Mouse (Mus musculus) gastrocnemius, postnatal 4 days (tissue): Measurements from ENCODE around the gene Fam129a. TPM values are rescaled to one million over a fixed set of nuclear protein-coding genes. Genes with fewer than 3 reads are reported as not detected.

Experiments used
- total RNA-seq, 2 experiments: library from RNA; stranded (reverse); gene quantifications; 2 replicates each; pipeline ENCODE4 v1.2.3; 2021

Fam129a gene
- total RNA-seq, 2 experiments from 2014 or later, result 55.7 to 66.2 TPM

Other genes with a start within 250 kb of the Fam129a start
- gene Ivns1abp, start 226.7 kb upstream of the Fam129a start, total RNA-seq, result 100 to 1,000 TPM; 108 to 124 TPM
- gene Swt1, start 142.7 kb upstream of the Fam129a start, total RNA-seq, result 1 to 10 TPM; 7.7 to 9.8 TPM
- gene Trmt1l, start 142.6 kb upstream of the Fam129a start, total RNA-seq, result 10 to 100 TPM; 14.5 to 17.4 TPM
- 10 to 100 TPM; 31.8 to 37.4 TPM for gene Rnf2, start 70.2 kb upstream of the Fam129a start, total RNA-seq
- gene Edem3, start 184.2 kb downstream of the Fam129a start, total RNA-seq, result 10 to 100 TPM; 38.2 to 39.0 TPM